In the genomic region with DNA sequence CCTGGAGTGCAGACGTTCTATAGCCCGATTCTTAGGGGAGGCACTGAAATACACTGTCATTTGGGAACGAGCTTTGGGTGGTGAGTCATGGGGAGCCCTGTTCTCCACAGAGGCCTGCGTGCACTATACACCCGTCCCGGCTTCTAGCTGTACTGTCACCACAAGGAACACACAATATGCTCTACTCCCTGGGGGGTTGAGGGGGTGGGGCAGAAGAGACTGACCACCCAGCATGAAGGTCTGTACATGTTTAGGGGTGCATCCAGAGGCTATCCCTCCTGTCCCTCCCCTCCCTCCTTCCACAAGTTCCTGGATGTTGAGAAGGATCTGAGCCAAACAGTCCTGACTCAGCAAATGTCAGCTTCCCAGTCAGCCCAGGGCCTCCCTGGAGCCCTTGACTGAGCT, we compare ENCODE assay signal across 9 mouse cellular contexts.
DNase-seq lines count a peak whose midpoint lies in the region; ATAC-seq and TF ChIP-seq lines count a peak whose summit lies in the region.
"Had no signal": no experiment of that assay in that cellular context is flagged by ENCODE, and none has a peak within 500 bp of the region (broad histone marks: within the 10 kb centered on the region; RNA-seq: fewer than 3 reads in every experiment).

No protein-coding gene starts in this region.

- no peak overlapping the region for H3K9ac ChIP-seq in kidney, embryonic 14.5 days (ENCODE audit: low read depth, low read length)
- no peak overlapping the region for H3K9ac ChIP-seq in embryonic facial prominence, embryonic 14.5 days (ENCODE audit: low read depth, low read length)
- H3K9ac ChIP-seq in intestine, postnatal 0 days (ENCODE audit: low read depth, low read length) = no peak overlapping the region
- H3K9ac ChIP-seq in midbrain, postnatal 0 days (replicated peaks; ENCODE audit: low read length, poor library complexity, severe bottlenecking) = no peak overlapping the region
- H3K9ac ChIP-seq: liver, embryonic 15.5 days had no signal

- DNase-seq in kidney, adult 11 months = no peak
- peak; percentile 41 for DNase-seq in MN1 (ENCODE audit: low spot score)
- no peak for DNase-seq in embryonic facial prominence, embryonic 14.5 days (ENCODE audit: low spot score)
- no peak for DNase-seq in midbrain, postnatal 0 days (ENCODE audit: low spot score)
- DNase-seq in yolk sac, embryonic 10.5 days (ENCODE audit: low spot score) = no peak
- no peak for DNase-seq in layer of hippocampus, adult 11-12 months (ENCODE audit: low spot score)

- ATAC-seq in kidney, embryonic 14.5 days (ENCODE audit: low FRiP score, low TSS enrichment) = 0 out of 2 replicates have a peak, but pooled peaks have one; percentile 8
- no peak; the same call in 1 of the 2 replicates for ATAC-seq in embryonic facial prominence, embryonic 14.5 days (ENCODE audit: low read depth)
- no peak; the same call in 1 of the 2 replicates for ATAC-seq in intestine, postnatal 0 days
- ATAC-seq in midbrain, postnatal 0 days (ENCODE audit: low FRiP score) = no peak

- H3K4me2 ChIP-seq in kidney, embryonic 14.5 days (replicated peaks; ENCODE audit: low read depth, low read length) = no peak overlapping the region
- no peak overlapping the region for H3K4me2 ChIP-seq in embryonic facial prominence, embryonic 14.5 days (ENCODE audit: low read depth, low read length)
- no peak overlapping the region for H3K4me2 ChIP-seq in intestine, postnatal 0 days (replicated peaks; ENCODE audit: low read depth)
- H3K4me2 ChIP-seq in midbrain, postnatal 0 days (ENCODE audit: low read depth, low read length, poor library complexity, severe bottlenecking) = no peak overlapping the region
- H3K4me2 ChIP-seq: liver, embryonic 15.5 days had no signal

- no peaks in the 10 kb centered on the region for H3K9me3 ChIP-seq in kidney, embryonic 14.5 days (ENCODE audit: control insufficient read depth, low read length)
- no peaks in the 10 kb centered on the region for H3K9me3 ChIP-seq in embryonic facial prominence, embryonic 14.5 days (ENCODE audit: control insufficient read depth, low read length)
- H3K9me3 ChIP-seq in intestine, postnatal 0 days (ENCODE audit: control insufficient read depth) = no peaks in the 10 kb centered on the region
- no peaks in the 10 kb centered on the region for H3K9me3 ChIP-seq in midbrain, postnatal 0 days (ENCODE audit: low read length)
- H3K9me3 ChIP-seq: liver, embryonic 15.5 days had no signal

- 80% methylated on average over 6 of the region's 6 CpGs for WGBS in kidney, embryonic 14.5 days
- 74% methylated on average over 6 of the region's 6 CpGs for WGBS in embryonic facial prominence, embryonic 14.5 days
- 73% methylated on average over 6 of the region's 6 CpGs for WGBS in intestine, postnatal 0 days
- WGBS in midbrain, postnatal 0 days = 80% methylated on average over 6 of the region's 6 CpGs

- peaks cover 72% of the 10 kb centered on the region for H3K36me3 ChIP-seq in kidney, embryonic 14.5 days (ENCODE audit: control insufficient read depth, insufficient read depth, low read length)
- H3K36me3 ChIP-seq in embryonic facial prominence, embryonic 14.5 days (ENCODE audit: control insufficient read depth, insufficient read depth, low read length) = peaks cover 89% of the 10 kb centered on the region
- peaks cover 43% of the 10 kb centered on the region; the same call in 1 of the 2 replicates for H3K36me3 ChIP-seq in intestine, postnatal 0 days (ENCODE audit: control insufficient read depth, insufficient read depth)
- H3K36me3 ChIP-seq in midbrain, postnatal 0 days (ENCODE audit: insufficient read depth, low read length) = 0 out of 2 replicates have a peak, but pooled peaks cover 2% of the 10 kb centered on the region

- TF ChIP-seq CTCF in intestine, postnatal 0 days (IDR thresholded peaks at IDR 0.05; ENCODE audit: low read depth) = no peak
- TF ChIP-seq CTCF in midbrain, postnatal 0 days (IDR thresholded peaks at IDR 0.05) = no peak

- peaks cover 25% of the 10 kb centered on the region for H3K4me1 ChIP-seq in kidney, embryonic 14.5 days (ENCODE audit: control insufficient read depth, insufficient read depth, low read length)
- peaks cover 13% of the 10 kb centered on the region for H3K4me1 ChIP-seq in embryonic facial prominence, embryonic 14.5 days (ENCODE audit: control insufficient read depth, insufficient read depth, low read length)
- H3K4me1 ChIP-seq in intestine, postnatal 0 days (replicated peaks; ENCODE audit: control insufficient read depth, insufficient read depth, low read length) = no peaks in the 10 kb centered on the region
- no peaks in the 10 kb centered on the region for H3K4me1 ChIP-seq in midbrain, postnatal 0 days (ENCODE audit: insufficient read depth, low read length)

- H3K4me3 ChIP-seq in kidney, embryonic 14.5 days (ENCODE audit: low read length) = no peak overlapping the region
- H3K4me3 ChIP-seq in embryonic facial prominence, embryonic 14.5 days (ENCODE audit: low read depth, low read length) = no peak overlapping the region
- no peak overlapping the region for H3K4me3 ChIP-seq in intestine, postnatal 0 days (ENCODE audit: low read depth, low read length)
- no peak overlapping the region for H3K4me3 ChIP-seq in midbrain, postnatal 0 days (ENCODE audit: low read depth, low read length)
- H3K4me3 ChIP-seq: liver, embryonic 15.5 days had no signal

- H3K27ac ChIP-seq in kidney, embryonic 14.5 days (ENCODE audit: low read depth, low read length) = peak overlapping the region; percentile 71; the same call in 1 of the 2 replicates
- H3K27ac ChIP-seq in embryonic facial prominence, embryonic 14.5 days (replicated peaks; ENCODE audit: low read depth, low read length) = 0 out of 2 replicates have a peak overlapping the region, but pooled peaks have one; percentile 77
- H3K27ac ChIP-seq in intestine, postnatal 0 days (ENCODE audit: low read depth, low read length) = peak overlapping the region; percentile 51; the same call in 1 of the 2 replicates
- H3K27ac ChIP-seq in midbrain, postnatal 0 days (ENCODE audit: low read depth, low read length) = no peak overlapping the region
- H3K27ac ChIP-seq: liver, embryonic 15.5 days had no signal

- no peaks in the 10 kb centered on the region for H3K27me3 ChIP-seq in kidney, embryonic 14.5 days (ENCODE audit: control insufficient read depth, insufficient read depth, low read length)
- no peaks in the 10 kb centered on the region for H3K27me3 ChIP-seq in embryonic facial prominence, embryonic 14.5 days (replicated peaks; ENCODE audit: control insufficient read depth, insufficient read depth, low read length)
- H3K27me3 ChIP-seq in intestine, postnatal 0 days (replicated peaks; ENCODE audit: control insufficient read depth, insufficient read depth, low read length) = no peaks in the 10 kb centered on the region
- H3K27me3 ChIP-seq in midbrain, postnatal 0 days (ENCODE audit: insufficient read depth, low read length) = no peaks in the 10 kb centered on the region
- H3K27me3 ChIP-seq: liver, embryonic 15.5 days had no signal
